Mouse (Mus musculus): Measurements from ENCODE around the gene Cep85l. TPM values are rescaled to one million over a fixed set of nuclear protein-coding genes. Genes with fewer than 3 reads are reported as not detected.

Cep85l gene
- polyA plus RNA-seq, 1 experiment from 2014 or later, result 4.6 TPM

DNA sequence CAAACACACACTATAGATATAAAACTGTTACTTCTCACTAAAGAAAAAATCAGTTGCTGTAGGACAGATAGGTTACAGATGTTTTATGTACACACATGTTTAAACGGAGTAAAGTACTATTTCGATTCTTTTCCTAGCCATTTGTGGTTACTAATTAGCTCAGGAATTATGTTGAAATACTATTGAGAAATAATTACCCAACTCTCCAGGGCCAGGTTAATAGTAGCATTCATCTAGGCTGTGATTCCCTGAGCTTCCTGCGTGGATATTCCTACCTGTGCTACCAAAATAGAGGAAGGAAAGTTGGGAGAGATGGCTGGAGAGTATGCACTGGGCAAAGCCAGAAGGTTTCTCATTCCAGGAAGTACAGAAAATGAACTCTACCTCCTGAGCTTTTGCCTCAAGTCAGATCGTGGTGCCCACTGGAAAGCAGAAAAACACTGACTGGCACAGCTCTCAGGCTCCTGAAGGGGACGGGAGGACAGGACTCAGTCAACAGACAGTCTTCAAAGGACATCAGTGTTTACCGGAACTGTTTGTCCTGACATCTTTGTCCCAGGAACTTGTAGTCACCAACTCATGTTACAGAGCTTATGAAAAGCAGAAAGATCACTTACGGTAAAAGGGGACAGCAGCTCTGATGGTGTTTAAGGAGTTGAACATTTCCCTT is 3.1 kb upstream of the Cep85l start:
- Histone ChIP-seq H3K27ac (no peak overlapping the region), H3K36me3 (no peaks in the 10 kb centered on the region), H3K4me1 (replicated peaks) (peaks cover 18% of the 10 kb centered on the region), H3K4me3 (no peak overlapping the region), H3K9me3 (no peaks in the 10 kb centered on the region), H3K27me3 (ENCODE audit: insufficient read depth, poor library complexity, severe bottlenecking) (no peaks in the 10 kb centered on the region)
- no peak for DNase-seq (ENCODE audit: low spot score)
- 73% methylated on average over 7 of the region's 7 CpGs for WGBS

GRCm38 (mm10) chr10:53378981-53379708 is 602 bp downstream of the Cep85l start:
- WGBS, result under 1% methylated on average over 59 of the region's 59 CpGs
- Histone ChIP-seq H3K9me3 (no peaks in the 10 kb centered on the region), H3K4me1 (replicated peaks) (peaks cover 20% of the 10 kb centered on the region), H3K4me3 (peak overlapping the region; percentile 88), H3K36me3 (0 out of 2 replicates have a peak, but pooled peaks cover 2% of the 10 kb centered on the region), H3K27ac (peak overlapping the region; percentile 98), H3K27me3 (ENCODE audit: insufficient read depth, poor library complexity, severe bottlenecking) (no peaks in the 10 kb centered on the region)
- DNase-seq (ENCODE audit: low spot score), result peak; percentile 70

- Histone ChIP-seq H3K36me3 (peaks cover 5% of the 10 kb centered on the region; the same call in 1 of the 2 replicates), H3K9me3 (peaks cover 4% of the 10 kb centered on the region; the same call in 1 of the 2 replicates), H3K4me1 (replicated peaks) (peaks cover 20% of the 10 kb centered on the region), H3K27ac (0 out of 2 replicates have a peak overlapping the region, but pooled peaks have one; percentile 98), H3K27me3 (ENCODE audit: insufficient read depth, poor library complexity, severe bottlenecking) (no peaks in the 10 kb centered on the region), H3K4me3 (peak overlapping the region; percentile 88)
- DNase-seq (ENCODE audit: low spot score), result no peak
- 72% methylated on average over 6 of the region's 6 CpGs for WGBS
Measured at GRCm38 (mm10) chr10:53378296-53378695, 1.5 kb downstream of the Cep85l start.

DNA sequence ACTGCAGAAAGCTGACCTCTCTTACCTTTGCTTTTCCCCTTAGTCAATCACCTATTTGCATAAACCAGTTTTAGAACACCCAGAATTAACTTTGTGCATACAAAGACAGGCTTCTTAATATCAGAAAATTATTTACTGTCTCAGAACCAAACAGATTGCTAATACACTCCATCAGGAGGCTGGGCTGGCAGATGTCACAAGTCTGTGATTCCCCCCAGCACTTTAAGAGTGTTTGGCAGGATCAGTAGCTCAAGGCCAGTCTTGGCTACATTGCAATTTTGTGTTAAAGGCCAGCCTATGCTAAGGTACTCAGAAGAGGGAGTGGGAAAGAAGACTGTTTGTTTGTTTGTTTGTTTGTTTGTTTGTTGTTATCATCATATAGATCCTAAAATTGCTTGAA is 2.7 kb downstream of the Cep85l start:
- DNase-seq (ENCODE audit: low spot score), result no peak
- no peak overlapping the region for H3K4me3 ChIP-seq
- no peak overlapping the region for H3K27ac ChIP-seq
- peaks cover 14% of the 10 kb centered on the region; the same call in 1 of the 2 replicates for H3K36me3 ChIP-seq
- peaks cover 14% of the 10 kb centered on the region for H3K9me3 ChIP-seq
- peaks cover 20% of the 10 kb centered on the region for H3K4me1 ChIP-seq (replicated peaks)
- no peaks in the 10 kb centered on the region for H3K27me3 ChIP-seq (ENCODE audit: insufficient read depth, poor library complexity, severe bottlenecking)

- DNase-seq (ENCODE audit: low spot score), result no peak
- peaks cover 14% of the 10 kb centered on the region for H3K4me1 ChIP-seq (replicated peaks)
- 88% methylated on average over 6 of the region's 6 CpGs for whole genome bisulfite sequencing
- no peak overlapping the region for H3K27ac ChIP-seq
- peaks cover 33% of the 10 kb centered on the region for H3K9me3 ChIP-seq
- peaks cover 33% of the 10 kb centered on the region for H3K36me3 ChIP-seq
- H3K4me3 ChIP-seq, result no peak overlapping the region
- H3K27me3 ChIP-seq (ENCODE audit: insufficient read depth, poor library complexity, severe bottlenecking), result no peaks in the 10 kb centered on the region
Measured at GRCm38 (mm10) chr10:53373885-53374578, 5.7 kb downstream of the Cep85l start.

- no peak overlapping the region for H3K27ac ChIP-seq
- 94% methylated on average over 2 of the region's 2 CpGs for WGBS
Measured at GRCm38 (mm10) chr10:53367265-53367664, 12.5 kb downstream of the Cep85l start.

DNA sequence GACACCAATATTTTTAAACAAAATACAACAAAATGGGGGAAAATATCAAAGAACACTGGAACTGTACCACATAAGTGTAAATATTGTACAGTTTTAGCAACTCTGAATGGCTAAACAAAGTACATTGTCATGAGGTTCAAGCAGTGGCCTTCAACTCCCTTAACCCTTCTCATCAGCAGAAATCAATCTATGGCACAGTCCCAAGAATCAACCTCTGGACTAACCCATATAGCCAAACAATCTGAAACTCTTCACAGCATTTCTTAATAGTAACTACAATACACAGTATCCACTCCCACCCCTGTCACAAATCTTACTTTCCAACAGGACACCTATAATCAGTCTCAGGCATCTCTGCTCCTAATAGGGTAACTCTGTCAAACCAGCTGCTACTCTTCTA is 15.4 kb downstream of the Cep85l start:
- H3K9me3 ChIP-seq, result no peaks in the 10 kb centered on the region
- H3K27me3 ChIP-seq (ENCODE audit: insufficient read depth, poor library complexity, severe bottlenecking), result no peaks in the 10 kb centered on the region
- no peak for DNase-seq (ENCODE audit: low spot score)
- no peaks in the 10 kb centered on the region for H3K4me1 ChIP-seq (replicated peaks)
- H3K27ac ChIP-seq, result no peak overlapping the region
- H3K36me3 ChIP-seq, result 0 out of 2 replicates have a peak, but pooled peaks cover 7% of the 10 kb centered on the region
- no peak overlapping the region for H3K4me3 ChIP-seq

More at GRCm38 (mm10) chr10:53367265-53367664, 12.5 kb downstream of the Cep85l start:
- Histone ChIP-seq H3K27me3 (ENCODE audit: insufficient read depth, poor library complexity, severe bottlenecking) (no peaks in the 10 kb centered on the region), H3K9me3 (peaks cover 21% of the 10 kb centered on the region), H3K4me1 (replicated peaks) (no peaks in the 10 kb centered on the region), H3K4me3 (no peak overlapping the region), H3K36me3 (peaks cover 26% of the 10 kb centered on the region)
- no peak for DNase-seq (ENCODE audit: low spot score)

- H3K27ac ChIP-seq, result no peak overlapping the region
- no peaks in the 10 kb centered on the region for H3K9me3 ChIP-seq
- peaks cover 33% of the 10 kb centered on the region for H3K36me3 ChIP-seq
- no peaks in the 10 kb centered on the region for H3K27me3 ChIP-seq (ENCODE audit: insufficient read depth, poor library complexity, severe bottlenecking)
- no peaks in the 10 kb centered on the region for H3K4me1 ChIP-seq (replicated peaks)
- DNase-seq (ENCODE audit: low spot score), result no peak
- H3K4me3 ChIP-seq, result no peak overlapping the region
- WGBS, result 95% methylated on average over 3 of the region's 3 CpGs
Measured at GRCm38 (mm10) chr10:53359016-53359415, 20.7 kb downstream of the Cep85l start.

DNA sequence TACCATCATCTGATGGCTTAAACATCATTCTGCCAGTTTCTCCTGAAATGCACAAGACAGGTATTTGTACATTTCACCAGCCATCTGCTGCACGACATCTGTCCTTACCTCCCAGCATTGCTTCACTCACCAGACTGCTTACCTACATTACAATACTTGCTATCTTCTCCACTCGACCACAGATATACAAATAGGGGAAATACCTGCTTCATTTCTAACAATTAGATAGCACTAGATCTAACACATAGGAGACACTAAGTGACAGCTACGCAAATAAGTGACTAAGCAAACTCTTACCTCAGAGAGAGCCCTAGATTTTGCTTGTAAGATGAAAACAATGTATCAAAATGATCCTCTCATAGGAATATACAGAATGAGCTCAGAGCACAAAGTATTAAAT is 26.1 kb downstream of the Cep85l start:
- Histone ChIP-seq H3K4me3 (no peak overlapping the region), H3K27ac (no peak overlapping the region), H3K27me3 (ENCODE audit: insufficient read depth, poor library complexity, severe bottlenecking) (no peaks in the 10 kb centered on the region), H3K9me3 (no peaks in the 10 kb centered on the region), H3K4me1 (replicated peaks) (no peaks in the 10 kb centered on the region), H3K36me3 (peaks cover 30% of the 10 kb centered on the region)
- 87% methylated on average over 3 of the region's 3 CpGs for WGBS
- DNase-seq (ENCODE audit: low spot score), result no peak

DNA sequence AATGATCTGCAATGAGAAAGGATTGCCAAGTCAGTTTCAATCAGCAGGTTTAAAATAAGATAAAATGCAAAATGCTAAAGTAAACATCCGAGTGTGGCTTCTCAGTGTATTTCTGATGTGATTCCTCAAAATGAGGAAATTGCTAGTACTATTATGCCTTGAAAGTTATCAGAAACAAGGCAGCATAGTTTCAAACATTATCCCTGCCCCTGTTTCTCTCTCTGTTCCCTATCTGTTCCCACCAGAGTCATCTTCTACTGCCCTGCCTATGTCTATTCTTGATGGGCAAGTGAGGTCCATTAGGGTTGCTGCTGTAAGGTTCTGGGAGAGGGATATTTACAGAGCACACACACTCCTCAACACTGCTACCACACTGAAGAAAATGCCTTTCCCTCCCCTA is 30.5 kb downstream of the Cep85l start:
- H3K27ac ChIP-seq, result no peak overlapping the region
- WGBS, result 80% methylated on average over 1 of the region's 1 CpGs
- H3K4me3 ChIP-seq, result no peak overlapping the region
- H3K4me1 ChIP-seq (replicated peaks), result no peaks in the 10 kb centered on the region
- peaks cover 6% of the 10 kb centered on the region for H3K36me3 ChIP-seq
- DNase-seq (ENCODE audit: low spot score), result no peak
- no peaks in the 10 kb centered on the region for H3K9me3 ChIP-seq
- no peaks in the 10 kb centered on the region for H3K27me3 ChIP-seq (ENCODE audit: insufficient read depth, poor library complexity, severe bottlenecking)

DNA sequence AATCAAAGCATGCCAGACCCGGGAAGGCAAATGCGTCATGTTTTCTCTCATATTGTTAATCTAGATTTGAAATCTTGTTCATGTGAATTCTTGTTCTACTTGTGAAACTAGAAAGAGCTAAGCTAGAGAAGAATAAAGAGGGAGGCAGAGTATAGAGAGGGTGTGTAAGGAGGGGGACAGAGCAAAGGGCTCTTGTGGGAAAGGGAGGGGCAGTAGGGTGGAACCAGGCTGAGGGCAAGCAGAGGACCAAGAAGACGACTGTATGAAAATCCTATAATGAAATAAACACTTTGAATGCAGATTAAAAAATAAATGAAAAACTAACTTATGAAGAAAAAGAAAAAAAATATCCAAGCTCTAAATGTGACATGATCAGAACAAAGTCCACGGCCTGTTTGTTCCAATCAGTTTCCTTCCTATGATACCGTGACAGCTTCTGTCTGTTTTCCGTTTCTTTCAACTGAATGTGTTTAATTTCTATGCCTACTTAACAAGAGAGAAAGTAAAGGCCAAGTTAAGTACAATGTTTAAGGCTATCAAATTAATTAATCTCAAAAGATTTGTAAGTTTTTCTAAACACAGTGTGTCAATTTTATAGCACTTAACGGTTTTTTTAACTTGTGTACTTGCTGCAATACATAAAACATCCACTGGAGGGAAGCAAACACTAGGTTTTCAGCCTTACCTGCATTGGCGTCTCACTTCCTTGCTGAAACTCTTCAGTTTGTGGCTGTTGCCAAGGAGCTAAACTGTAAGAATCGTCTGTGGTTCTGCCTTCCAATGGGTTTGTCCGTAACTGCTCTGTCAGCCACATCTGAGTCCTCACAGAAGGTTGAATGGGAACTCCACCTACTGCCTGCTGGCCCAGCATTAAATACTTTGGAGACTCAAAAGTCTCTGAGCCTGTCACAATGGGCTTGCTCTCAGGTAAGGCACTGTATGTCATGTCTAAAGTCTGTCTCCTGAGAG is 31.7 kb downstream of the Cep85l start:
- 62% methylated on average over 10 of the region's 10 CpGs for WGBS
- no peaks in the 10 kb centered on the region for H3K4me1 ChIP-seq (replicated peaks)
- H3K9me3 ChIP-seq, result no peaks in the 10 kb centered on the region
- no peaks in the 10 kb centered on the region for H3K27me3 ChIP-seq (ENCODE audit: insufficient read depth, poor library complexity, severe bottlenecking)
- DNase-seq (ENCODE audit: low spot score), result peak; percentile 14
- peaks cover 6% of the 10 kb centered on the region for H3K36me3 ChIP-seq
- H3K27ac ChIP-seq, result no peak overlapping the region
- H3K4me3 ChIP-seq, result no peak overlapping the region

DNA sequence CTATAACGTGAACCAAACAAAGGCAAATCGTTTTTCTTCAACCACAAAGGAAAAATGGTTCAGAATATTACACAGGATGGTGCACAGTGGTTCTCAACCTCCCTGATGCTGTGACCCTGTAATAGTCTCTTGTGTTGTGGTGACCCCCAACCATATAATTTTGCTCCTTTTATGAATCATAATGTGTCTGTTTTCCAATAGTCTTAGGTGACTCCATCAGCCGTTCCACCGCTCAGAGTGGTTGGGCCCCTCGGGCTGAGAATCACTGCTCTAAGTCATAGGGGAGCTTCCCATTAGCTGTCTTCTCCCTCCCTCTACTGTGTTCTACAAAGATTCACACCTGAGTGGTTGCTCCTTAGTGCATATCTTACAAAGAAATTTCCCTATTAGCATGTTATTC is 32.8 kb downstream of the Cep85l start:
- peaks cover 6% of the 10 kb centered on the region for H3K36me3 ChIP-seq
- H3K27me3 ChIP-seq (ENCODE audit: insufficient read depth, poor library complexity, severe bottlenecking), result no peaks in the 10 kb centered on the region
- no peaks in the 10 kb centered on the region for H3K4me1 ChIP-seq (replicated peaks)
- no peak overlapping the region for H3K4me3 ChIP-seq
- DNase-seq (ENCODE audit: low spot score), result no peak
- H3K27ac ChIP-seq, result no peak overlapping the region
- 89% methylated on average over 5 of the region's 5 CpGs for WGBS
- H3K9me3 ChIP-seq, result no peaks in the 10 kb centered on the region

All from hindbrain, embryonic 10.5 days (tissue).